Mouse (Mus musculus): ENCODE measurements around the gene Nmnat1. TPM values are rescaled to one million over a fixed set of nuclear protein-coding genes. Genes with fewer than 3 reads are reported as not detected.

Nmnat1 gene
- total and polyA plus RNA-seq, 3 experiments: 19.8 to 22.3 TPM; not detected in 1

GRCm38 (mm10) chr4:149475096-149475495 lies 9.9 kb downstream of the Nmnat1 start:
- Histone ChIP-seq H3K27me3 (ENCODE audit: control insufficient read depth in 1 of 2, insufficient read depth in 2 of 2, low read length in 2 of 2) (no peaks in the 10 kb centered on the region), H3K9me3 (replicated peaks; ENCODE audit: insufficient read depth, low read length) (no peaks in the 10 kb centered on the region), H3K9ac (ENCODE audit: control insufficient read depth, low read depth, low read length, poor library complexity, severe bottlenecking) (no peak overlapping the region), H3K4me3 (ENCODE audit: control insufficient read depth in 1 of 2, insufficient read depth in 1 of 2, low read depth in 2 of 2, low read length in 2 of 2) (no peak overlapping the region), H3K27ac (ENCODE audit: control insufficient read depth, low read depth, low read length) (no peak overlapping the region), H3K79me2 (ENCODE audit: control insufficient read depth, insufficient read depth, low read length, poor library complexity) (no peaks in the 10 kb centered on the region), H3K36me3 (ENCODE audit: control insufficient read depth in 1 of 2, insufficient read depth in 2 of 2, low read length in 2 of 2) (no peaks in the 10 kb centered on the region), H3K4me1 (ENCODE audit: control insufficient read depth in 1 of 2, insufficient read depth in 2 of 2, low read length in 2 of 2) (no peaks in the 10 kb centered on the region)
- DNase-seq (ENCODE audit: low read depth, low spot score): no peak
- TF ChIP-seq SIN3A (IDR thresholded peaks at IDR 0.05; ENCODE audit: low read length) (no peak), TCF12 (IDR thresholded peaks at IDR 0.05; ENCODE audit: low read depth, low read length) (no peak), GATA1 (IDR thresholded peaks at IDR 0.05; ENCODE audit: low read depth, low read length) (no peak), ZC3H11A (IDR thresholded peaks at IDR 0.05; ENCODE audit: low read depth, low read length) (no peak), MYC (IDR thresholded peaks at IDR 0.05; ENCODE audit: low read depth, low read length) (no peak), CHD1 (IDR thresholded peaks at IDR 0.05; ENCODE audit: low read depth, low read length) (no peak), KAT2A (conservative IDR thresholded peaks at IDR 0.05; ENCODE audit: low read depth, low read length) (no peak), MAZ (IDR thresholded peaks at IDR 0.05; ENCODE audit: low read depth, low read length) (no peak)

GRCm38 (mm10) chr4:149469557-149469956 lies 15.4 kb downstream of the Nmnat1 start:
- Histone ChIP-seq H3K4me3 (ENCODE audit: control insufficient read depth in 1 of 2, insufficient read depth in 1 of 2, low read depth in 2 of 2, low read length in 2 of 2) (no peak overlapping the region), H3K79me2 (ENCODE audit: control insufficient read depth, insufficient read depth, low read length, poor library complexity) (no peaks in the 10 kb centered on the region), H3K27me3 (ENCODE audit: control insufficient read depth in 1 of 2, insufficient read depth in 2 of 2, low read length in 2 of 2) (no peaks in the 10 kb centered on the region), H3K27ac (ENCODE audit: control insufficient read depth, low read depth, low read length) (no peak overlapping the region), H3K36me3 (ENCODE audit: control insufficient read depth in 1 of 2, insufficient read depth in 2 of 2, low read length in 2 of 2) (peaks cover 0 to 5% of the 10 kb centered on the region in 2 experiments; a peak in 2 of 4 replicates), H3K4me1 (ENCODE audit: control insufficient read depth in 1 of 2, insufficient read depth in 2 of 2, low read length in 2 of 2) (peaks cover 0 to 6% of the 10 kb centered on the region in 2 experiments; a peak in 2 of 4 replicates), H3K9ac (ENCODE audit: control insufficient read depth, low read depth, low read length, poor library complexity, severe bottlenecking) (no peak overlapping the region), H3K9me3 (replicated peaks; ENCODE audit: insufficient read depth, low read length) (no peaks in the 10 kb centered on the region)
- peak; percentile 43 for DNase-seq (ENCODE audit: low read depth, low spot score)
- TF ChIP-seq E2F4 (IDR thresholded peaks at IDR 0.05; ENCODE audit: borderline replicate concordance, low read depth, low read length): no peak
- no peak for TF ChIP-seq USF2 (IDR thresholded peaks at IDR 0.05; ENCODE audit: borderline replicate concordance in 1 of 2, insufficient read depth in 1 of 2, low read depth in 1 of 2, low read length in 2 of 2)
- no peak for TF ChIP-seq UBTF (IDR thresholded peaks at IDR 0.05; ENCODE audit: borderline replicate concordance, insufficient read depth, low read depth, low read length)
- no peak for TF ChIP-seq GATA1 (IDR thresholded peaks at IDR 0.05; ENCODE audit: low read depth, low read length)
- no peak for TF ChIP-seq POLR2A (IDR thresholded peaks at IDR 0.05; ENCODE audit: control insufficient read depth in 1 of 2, insufficient read depth in 1 of 2, low read depth in 1 of 2, low read length in 2 of 2, poor library complexity in 1 of 2)
- no peak for TF ChIP-seq NELFE (IDR thresholded peaks at IDR 0.05; ENCODE audit: low read depth, low read length)
- no peak for TF ChIP-seq JUND (IDR thresholded peaks at IDR 0.05; ENCODE audit: low read depth, low read length)
- TF ChIP-seq MEF2A (IDR thresholded peaks at IDR 0.05; ENCODE audit: extremely low read depth, insufficient replicate concordance, low read depth, low read length, poor library complexity, severe bottlenecking): no peak
- no peak for TF ChIP-seq ZNF384 (IDR thresholded peaks at IDR 0.05; ENCODE audit: low read depth, low read length)
- no peak for TF ChIP-seq ZKSCAN1 (IDR thresholded peaks at IDR 0.05; ENCODE audit: low read depth, low read length)
- TF ChIP-seq MYC (IDR thresholded peaks at IDR 0.05; ENCODE audit: low read depth, low read length): no peak
- no peak for TF ChIP-seq ZMIZ1 (IDR thresholded peaks at IDR 0.05; ENCODE audit: low read depth, low read length)
- TF ChIP-seq EP300 (IDR thresholded peaks at IDR 0.05; ENCODE audit: low read depth in 1 of 2, low read length in 2 of 2): peak; percentile 39 to 52; a peak in 3 of 4 replicates
- no peak for TF ChIP-seq MAZ (IDR thresholded peaks at IDR 0.05; ENCODE audit: low read depth, low read length)
- TF ChIP-seq BHLHE40 (IDR thresholded peaks at IDR 0.05; ENCODE audit: borderline replicate concordance, low read depth, low read length): peak; percentile 48; the same call in 1 of the 2 replicates
- TF ChIP-seq ELF1 (IDR thresholded peaks at IDR 0.05; ENCODE audit: low read depth, low read length): no peak
- no peak for TF ChIP-seq MAFK (IDR thresholded peaks at IDR 0.05; ENCODE audit: borderline replicate concordance, low read depth, low read length)
- no peak for TF ChIP-seq MYB (IDR thresholded peaks at IDR 0.05; ENCODE audit: low read depth, low read length)
- no peak for TF ChIP-seq NRF1 (IDR thresholded peaks at IDR 0.05; ENCODE audit: insufficient read depth, low read depth, low read length, poor library complexity, severe bottlenecking)
- TF ChIP-seq ZC3H11A (IDR thresholded peaks at IDR 0.05; ENCODE audit: low read depth, low read length): no peak
- TF ChIP-seq CHD2 (IDR thresholded peaks at IDR 0.05; ENCODE audit: low read length): no peak
- peak; percentile 57 for TF ChIP-seq RCOR1 (IDR thresholded peaks at IDR 0.05; ENCODE audit: low read depth, low read length)
- no peak for TF ChIP-seq HCFC1 (IDR thresholded peaks at IDR 0.05; ENCODE audit: low read depth, low read length)
- TF ChIP-seq RAD21 (IDR thresholded peaks at IDR 0.05; ENCODE audit: low read depth, low read length): no peak
- TF ChIP-seq POLR2AphosphoS2 (IDR thresholded peaks at IDR 0.05; ENCODE audit: low read length): no peak
- TF ChIP-seq MXI1 (IDR thresholded peaks at IDR 0.05; ENCODE audit: low read depth, low read length): peak; percentile 53; the same call in 1 of the 2 replicates
- TF ChIP-seq POLR2AphosphoS5 (IDR thresholded peaks at IDR 0.05; ENCODE audit: borderline replicate concordance, low read depth, low read length): no peak

Measured in MEL (cell line).